16 mouse cellular contexts compared by ENCODE assay signal in the genomic region with DNA sequence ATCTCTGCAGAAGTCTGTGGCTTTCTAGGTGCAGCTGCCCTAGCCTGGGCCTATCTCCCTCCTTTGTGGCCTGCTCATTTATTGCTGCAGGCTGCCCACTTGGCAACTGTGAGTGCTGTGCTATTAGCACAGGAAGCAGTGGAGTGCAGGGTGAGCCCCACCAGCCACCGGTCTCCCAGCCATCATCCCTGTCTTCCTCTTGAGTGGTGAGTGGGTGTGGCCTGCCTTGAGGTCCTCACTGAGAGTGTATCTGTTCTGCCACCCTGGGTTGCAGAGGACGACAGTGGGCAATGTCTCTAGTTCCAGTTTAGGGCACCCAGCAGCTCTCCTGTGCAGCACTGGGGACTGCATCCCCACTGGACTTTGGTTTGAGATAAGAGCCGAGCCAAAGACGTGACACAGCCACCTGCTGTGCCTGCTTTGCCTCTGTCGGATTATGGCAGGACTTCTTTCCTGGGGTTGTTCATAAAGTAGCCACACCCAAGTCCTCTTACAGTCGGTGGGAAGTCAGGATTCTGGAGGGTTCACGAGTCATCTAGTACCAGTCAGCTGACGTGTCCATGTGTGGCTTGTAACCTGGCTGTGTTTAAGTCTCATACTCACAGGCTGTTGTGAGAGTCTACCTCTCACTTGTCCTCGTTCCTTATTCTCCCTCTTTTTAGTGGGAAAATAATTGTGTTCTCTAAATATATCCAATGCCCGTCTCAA. TPM values are rescaled to one million over a fixed set of nuclear protein-coding genes. Genes with fewer than 3 reads are reported as not detected.
DNase-seq lines count a peak whose midpoint lies in the region; ATAC-seq and TF ChIP-seq lines count a peak whose summit lies in the region.
"Had no signal": no experiment of that assay in that cellular context is flagged by ENCODE, and none has a peak within 500 bp of the region (broad histone marks: within the 10 kb centered on the region; RNA-seq: fewer than 3 reads in every experiment).

No protein-coding gene starts in this region.

- no peak overlapping the region for H3K4me3 ChIP-seq in heart, embryonic 11.5 days (ENCODE audit: low read depth, low read length)
- H3K4me3 ChIP-seq in lung, embryonic 16.5 days (ENCODE audit: low read length), result no peak overlapping the region
- H3K4me3 ChIP-seq in intestine, embryonic 16.5 days (ENCODE audit: low read length), result no peak overlapping the region
- H3K4me3 ChIP-seq in stomach, postnatal 0 days (ENCODE audit: low read depth, low read length), result no peak overlapping the region
- no peak overlapping the region for H3K4me3 ChIP-seq in left cerebral cortex, adult 2 months
- H3K4me3 ChIP-seq: hindbrain, embryonic 10.5 days had no signal

- no peak overlapping the region for H3K27ac ChIP-seq in heart, embryonic 11.5 days (ENCODE audit: low read depth, low read length)
- H3K27ac ChIP-seq in lung, embryonic 16.5 days (ENCODE audit: low read length), result no peak overlapping the region
- H3K27ac ChIP-seq in intestine, embryonic 16.5 days (ENCODE audit: low read length), result peak overlapping the region; percentile 81
- no peak overlapping the region for H3K27ac ChIP-seq in stomach, postnatal 0 days (replicated peaks)
- H3K27ac ChIP-seq in left cerebral cortex, adult 2 months, result no peak overlapping the region
- H3K27ac ChIP-seq: hindbrain, embryonic 10.5 days; liver, embryonic 14.5 days had no signal

- TF ChIP-seq EP300 in stomach, postnatal 0 days (optimal IDR thresholded peaks at IDR 0.05), result no peak

- H3K4me2 ChIP-seq in heart, embryonic 11.5 days, result no peak overlapping the region
- H3K4me2 ChIP-seq in lung, embryonic 16.5 days (ENCODE audit: low read depth, low read length), result no peak overlapping the region
- H3K4me2 ChIP-seq in intestine, embryonic 16.5 days (ENCODE audit: low read depth, low read length), result peak overlapping the region; percentile 26
- H3K4me2 ChIP-seq in stomach, postnatal 0 days (replicated peaks; ENCODE audit: low read depth), result no peak overlapping the region

- H3K9ac ChIP-seq in heart, embryonic 11.5 days (ENCODE audit: low read depth, low read length), result no peak overlapping the region
- no peak overlapping the region for H3K9ac ChIP-seq in lung, embryonic 16.5 days (ENCODE audit: low read length)
- H3K9ac ChIP-seq in intestine, embryonic 16.5 days (ENCODE audit: low read depth, low read length), result peak overlapping the region; percentile 12; the same call in 1 of the 2 replicates
- no peak overlapping the region for H3K9ac ChIP-seq in stomach, postnatal 0 days (ENCODE audit: low read length)
- H3K9ac ChIP-seq: liver, embryonic 14.5 days had no signal

- H3K36me3 ChIP-seq in heart, embryonic 11.5 days (ENCODE audit: control insufficient read depth, insufficient read depth, low read length), result no peaks in the 10 kb centered on the region
- H3K36me3 ChIP-seq in lung, embryonic 16.5 days (ENCODE audit: control insufficient read depth, insufficient read depth, low read length), result no peaks in the 10 kb centered on the region
- no peaks in the 10 kb centered on the region for H3K36me3 ChIP-seq in intestine, embryonic 16.5 days (ENCODE audit: control insufficient read depth, insufficient read depth, low read length)
- no peaks in the 10 kb centered on the region for H3K36me3 ChIP-seq in stomach, postnatal 0 days (ENCODE audit: control insufficient read depth, insufficient read depth, low read length)

- no peaks in the 10 kb centered on the region for H3K9me3 ChIP-seq in heart, embryonic 11.5 days (replicated peaks; ENCODE audit: control insufficient read depth, low read length)
- no peaks in the 10 kb centered on the region for H3K9me3 ChIP-seq in lung, embryonic 16.5 days (ENCODE audit: control insufficient read depth, low read length)
- H3K9me3 ChIP-seq in intestine, embryonic 16.5 days (ENCODE audit: control insufficient read depth, low read length), result no peaks in the 10 kb centered on the region
- no peaks in the 10 kb centered on the region for H3K9me3 ChIP-seq in stomach, postnatal 0 days (ENCODE audit: control insufficient read depth, low read length)
- H3K9me3 ChIP-seq: hindbrain, embryonic 10.5 days had no signal

- peaks cover 36% of the 10 kb centered on the region for H3K4me1 ChIP-seq in heart, embryonic 11.5 days (ENCODE audit: control insufficient read depth, insufficient read depth, low read length)
- H3K4me1 ChIP-seq in lung, embryonic 16.5 days (replicated peaks; ENCODE audit: control insufficient read depth, insufficient read depth, low read length), result peaks cover 8% of the 10 kb centered on the region; the same call in 1 of the 2 replicates
- H3K4me1 ChIP-seq in intestine, embryonic 16.5 days (ENCODE audit: control insufficient read depth, insufficient read depth, low read length), result peaks cover 27% of the 10 kb centered on the region
- no peaks in the 10 kb centered on the region for H3K4me1 ChIP-seq in stomach, postnatal 0 days (replicated peaks; ENCODE audit: control insufficient read depth, insufficient read depth)

- 0 out of 2 replicates have a peak, but pooled peaks have one; percentile 36 for ATAC-seq in heart, embryonic 11.5 days (replicated peaks; ENCODE audit: insufficient number of reproducible peaks, low FRiP score, low TSS enrichment)
- peak; percentile 17; the same call in 1 of the 2 replicates for ATAC-seq in lung, embryonic 16.5 days (ENCODE audit: low read depth)
- ATAC-seq in intestine, embryonic 16.5 days, result peak; percentile 95
- ATAC-seq in stomach, postnatal 0 days (ENCODE audit: low FRiP score, low TSS enrichment), result peak; percentile 85

- no peak for DNase-seq in heart, postnatal 25 days (ENCODE audit: low spot score)
- no peak for DNase-seq in lung, postnatal 25 days (ENCODE audit: low spot score)
- peak; percentile 62 for DNase-seq in stomach, postnatal 0 days (ENCODE audit: low spot score)
- DNase-seq in cerebellum, adult 11-12 months, result no peak
- no peak for DNase-seq in left cerebral cortex, adult 2 months (ENCODE audit: extremely low spot score in 1 of 2, low spot score in 2 of 2)
- DNase-seq: adrenal gland, adult 2 months; cerebellum, adult 8-10 months; gastrocnemius, postnatal 14 days; kidney, adult 18-20 months; right cerebral cortex, postnatal 25 days; thymus, postnatal 14 days had no signal

- intact Hi-C loops in heart, postnatal 25 days (cut with DNase I), result no loop called here
- intact Hi-C loops in left cerebral cortex, adult 2 months (cut with DNase I), result no loop called here

- WGBS in heart, embryonic 11.5 days (ENCODE audit: insufficient replicate concordance), result 50% methylated on average over 10 of the region's 10 CpGs
- 55% methylated on average over 10 of the region's 10 CpGs for WGBS in lung, embryonic 16.5 days
- WGBS in intestine, embryonic 16.5 days, result 54% methylated on average over 10 of the region's 10 CpGs
- 55% methylated on average over 10 of the region's 10 CpGs for WGBS in stomach, postnatal 0 days

- H3K27me3 ChIP-seq in heart, embryonic 11.5 days (ENCODE audit: control insufficient read depth, insufficient read depth, low read length), result no peaks in the 10 kb centered on the region
- no peaks in the 10 kb centered on the region for H3K27me3 ChIP-seq in lung, embryonic 16.5 days (ENCODE audit: control insufficient read depth, insufficient read depth, low read depth, low read length)
- H3K27me3 ChIP-seq in intestine, embryonic 16.5 days (replicated peaks; ENCODE audit: control insufficient read depth, insufficient read depth, low read length), result no peaks in the 10 kb centered on the region
- H3K27me3 ChIP-seq in stomach, postnatal 0 days (ENCODE audit: control insufficient read depth, insufficient read depth, low read length), result no peaks in the 10 kb centered on the region

- TF ChIP-seq CTCF in stomach, postnatal 0 days (IDR thresholded peaks at IDR 0.05; ENCODE audit: low read depth), result no peak
- TF ChIP-seq CTCF in left cerebral cortex, adult 2 months (IDR thresholded peaks at IDR 0.05), result no peak

RNA-seq across cellular contexts. Expression of gene Arfgef2, which starts 16.9 kb away (rescaled TPM):
- 6.3 and 9.7 TPM in 2 replicates for polyA plus RNA-seq in heart, embryonic 11.5 days (2014; fragmentation: Nextera tagmentation; extraction: Ambion mirVana)
- total RNA-seq in heart, postnatal 25 days (2021), result 10 to 100 TPM; 42.6 to 43.8 TPM
- 5.8 and 6.1 TPM in 2 replicates for polyA plus RNA-seq in lung, embryonic 16.5 days (2015; fragmentation: Nextera tagmentation; extraction: Ambion mirVana)
- polyA plus RNA-seq in intestine, embryonic 16.5 days (2015; fragmentation: Nextera tagmentation; extraction: Ambion mirVana), result 6.1 and 8.4 TPM in 2 replicates
- 3.1 and 3.9 TPM in 2 replicates for polyA plus RNA-seq in stomach, postnatal 0 days (2015; fragmentation: Nextera tagmentation; extraction: Ambion mirVana)
- total RNA-seq in left cerebral cortex, adult 2 months (2021), result 10 to 100 TPM; 62.3 to 66.2 TPM

RNA-seq across cellular contexts. Expression of gene Trp53rkb, which starts 29.9 kb away (rescaled TPM):
- 6.6 and 7.9 TPM in 2 replicates for polyA plus RNA-seq in heart, embryonic 11.5 days (2014; fragmentation: Nextera tagmentation; extraction: Ambion mirVana)
- 1 to 10 TPM; 2.3 to 3.7 TPM for total RNA-seq in heart, postnatal 25 days (2021)
- polyA plus RNA-seq in lung, embryonic 16.5 days (2015; fragmentation: Nextera tagmentation; extraction: Ambion mirVana), result 5.2 and 5.8 TPM in 2 replicates
- 5.7 and 6.1 TPM in 2 replicates for polyA plus RNA-seq in intestine, embryonic 16.5 days (2015; fragmentation: Nextera tagmentation; extraction: Ambion mirVana)
- polyA plus RNA-seq in stomach, postnatal 0 days (2015; fragmentation: Nextera tagmentation; extraction: Ambion mirVana), result 3.8 and 4.8 TPM in 2 replicates
- total RNA-seq in left cerebral cortex, adult 2 months (2021), result 1 to 10 TPM; 5.3 to 6.4 TPM

Comparison
In these comparisons a context has a peak if more than half of its experiments do, and no peak if none do; other contexts are left out.
1. ATAC-seq: peak in every context shown above with its lines; median percentile 95 in intestine, embryonic 16.5 days; 85 in stomach, postnatal 0 days; 36 in heart, embryonic 11.5 days; 17 in lung, embryonic 16.5 days.